Mouse (Mus musculus) forebrain, embryonic 16.5 days (tissue): ENCODE data around the gene Fis1. TPM values are rescaled to one million over a fixed set of nuclear protein-coding genes. Genes with fewer than 3 reads are reported as not detected.

Source experiments
- ATAC-seq: fragments of 200-750 bp; cut with Nextera tagmentation; 2 replicates; pipeline ENCODE4 v1.8.0; 2017; ENCODE audit warnings: mild to moderate bottlenecking, moderate library complexity
- H3K27ac ChIP-seq: fragments of 300-500 bp; sonication (generic); 2 replicates; pipeline ENCODE4 v1.5.1; 2014; ENCODE audit warnings: low read length, control low read depth
- H3K27me3 ChIP-seq: fragments of 300-500 bp; sonication (generic); replicated peaks from 2 replicates; pipeline ENCODE4 v1.6.1; 2014; ENCODE audit warnings: low read length; ENCODE audit not compliant: control insufficient read depth, insufficient read depth
- H3K36me3 ChIP-seq: fragments of 300-500 bp; sonication (generic); 2 replicates; pipeline ENCODE4 v1.6.1; 2014; ENCODE audit not compliant: control insufficient read depth, insufficient read depth
- H3K4me1 ChIP-seq: fragments of 300-500 bp; sonication (generic); replicated peaks from 2 replicates; pipeline ENCODE4 v1.6.1; 2014; ENCODE audit warnings: low read length; ENCODE audit not compliant: control insufficient read depth, insufficient read depth
- H3K4me2 ChIP-seq: fragments of 300-500 bp; sonication (generic); 2 replicates; pipeline ENCODE4 v1.6.1; 2014; ENCODE audit warnings: mild to moderate bottlenecking, low read length, control low read depth
- H3K4me3 ChIP-seq: fragments of 300-500 bp; sonication (generic); replicated peaks from 2 replicates; pipeline ENCODE4 v1.5.1; 2014; ENCODE audit warnings: mild to moderate bottlenecking, low read length, control low read depth
- H3K9ac ChIP-seq: fragments of 300-500 bp; sonication (generic); replicated peaks from 2 replicates; pipeline ENCODE4 v1.6.1; 2014; ENCODE audit warnings: low read depth, low read length, control low read depth
- H3K9me3 ChIP-seq: fragments of 300-500 bp; sonication (generic); 2 replicates; pipeline ENCODE4 v1.6.1; 2016; ENCODE audit warnings: low read length; ENCODE audit not compliant: control insufficient read depth
- WGBS: fragments of 180-500 bp; shearing (Covaris S2); extraction: QIAGEN DNeasy Blood & Tissue Kit; methylation state at CpG from one replicate; pipeline ENCODE4 v1.1.7; 2014; 5-methylcytosine and 5-hydroxymethylcytosine counted together
- polyA plus RNA-seq: library from polyadenylated mRNA; unstranded; fragments of >200 nt; fragmentation: Nextera tagmentation; extraction: Ambion mirVana; gene quantifications from 2 replicates; pipeline ENCODE4 v1.2.1, GENCODE M21; 2015

Fis1 gene
- polyA plus RNA-seq, 1 experiment from 2014 or later = 326 TPM

- WGBS = under 1% methylated on average over 10 of the region's 10 CpGs
- Histone ChIP-seq H3K36me3 (peaks cover 21% of the 10 kb centered on the region), H3K9me3 (no peaks in the 10 kb centered on the region), H3K4me2 (peak overlapping the region; percentile 78), H3K9ac (peak overlapping the region; percentile 80), H3K4me1 (peaks cover 13% of the 10 kb centered on the region), H3K4me3 (peak overlapping the region; percentile 66), H3K27me3 (no peaks in the 10 kb centered on the region), H3K27ac (peak overlapping the region; percentile 91)
- ATAC-seq = peak; percentile 57
Observed at GRCm38 (mm10) chr5:136962501-136962900, 9.4 kb downstream of the Fis1 start.

DNA sequence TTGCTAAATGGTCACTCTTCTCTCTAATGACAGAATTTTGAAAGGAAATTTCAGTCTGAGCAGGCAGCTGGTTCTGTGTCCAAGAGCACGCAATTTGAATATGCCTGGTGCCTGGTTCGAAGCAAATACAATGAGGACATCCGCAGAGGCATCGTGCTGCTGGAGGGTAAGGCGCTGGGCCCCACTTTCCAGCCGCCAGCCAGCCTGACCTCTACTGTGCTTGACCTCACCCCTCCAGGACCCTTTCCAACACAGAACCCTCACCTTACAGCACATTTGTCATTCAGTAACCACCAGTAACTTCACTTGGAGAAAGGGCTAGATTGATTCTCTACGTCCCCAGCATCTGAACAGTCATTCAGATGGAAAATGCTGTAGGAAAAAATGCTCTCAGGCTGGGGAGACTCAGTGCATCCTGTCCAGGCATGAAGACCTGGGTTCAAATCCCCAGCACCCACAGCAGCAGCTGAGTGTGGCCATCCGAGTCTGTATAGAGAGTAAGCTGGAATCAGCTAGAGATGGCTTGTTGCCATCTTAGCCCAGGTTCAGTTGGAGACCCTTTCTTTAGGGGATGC, 10.0 kb downstream of the Fis1 start:
- ATAC-seq = no peak
- peak overlapping the region; percentile 78 for H3K4me2 ChIP-seq

DNA sequence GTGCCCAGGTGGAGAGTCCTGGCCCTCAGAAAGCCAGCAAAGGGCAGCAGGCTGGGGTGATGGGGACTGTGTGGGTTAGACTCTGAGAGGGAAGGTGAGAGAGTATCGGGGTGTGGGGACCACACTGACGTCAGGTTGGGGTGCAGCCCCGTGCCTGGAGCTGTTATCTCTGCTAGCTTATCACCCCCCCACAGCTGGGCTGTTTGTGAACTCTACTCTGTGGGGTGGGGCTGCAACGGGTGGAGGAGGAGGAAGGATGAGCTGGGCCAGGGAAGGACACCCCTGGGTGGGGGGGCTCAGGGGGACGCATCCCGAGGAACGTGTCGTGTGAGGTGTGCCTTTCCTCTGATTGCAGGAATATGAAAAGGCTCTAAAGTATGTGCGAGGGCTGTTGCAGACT, 12.1 kb downstream of the Fis1 start:
- Histone ChIP-seq H3K4me2 (no peak overlapping the region), H3K36me3 (peaks cover 21% of the 10 kb centered on the region)
- WGBS = 95% methylated on average over 9 of the region's 9 CpGs

More for the DNA sequence above, 10.0 kb downstream of the Fis1 start:
- Histone ChIP-seq H3K9me3 (no peaks in the 10 kb centered on the region), H3K4me3 (peak overlapping the region; percentile 66), H3K27ac (peak overlapping the region; percentile 91; the same call in 1 of the 2 replicates), H3K36me3 (peaks cover 21% of the 10 kb centered on the region), H3K4me1 (peaks cover 13% of the 10 kb centered on the region), H3K27me3 (no peaks in the 10 kb centered on the region), H3K9ac (peak overlapping the region; percentile 80)
- WGBS = 66% methylated on average over 8 of the region's 8 CpGs

DNA sequence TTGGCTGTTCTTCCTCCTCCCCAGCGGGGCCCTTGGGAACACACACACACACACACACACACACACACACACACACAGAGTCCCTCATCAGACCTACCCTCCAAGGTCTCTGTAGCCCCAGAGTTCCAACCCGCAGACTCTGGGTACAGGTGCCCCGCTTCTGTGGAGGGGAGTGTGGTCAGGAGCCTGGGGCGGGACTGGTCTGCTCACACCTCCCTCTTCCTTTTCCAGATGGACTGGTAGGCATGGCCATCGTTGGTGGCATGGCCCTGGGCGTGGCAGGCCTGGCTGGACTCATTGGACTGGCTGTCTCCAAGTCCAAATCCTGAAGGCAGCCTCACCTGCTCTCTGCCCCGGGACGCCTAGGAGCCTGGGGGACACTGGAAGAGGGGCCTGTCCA, 12.6 kb downstream of the Fis1 start:
- no peaks in the 10 kb centered on the region for H3K27me3 ChIP-seq
- H3K36me3 ChIP-seq = peaks cover 21% of the 10 kb centered on the region
- no peak overlapping the region for H3K4me3 ChIP-seq
- no peak overlapping the region for H3K9ac ChIP-seq
- peaks cover 13% of the 10 kb centered on the region for H3K4me1 ChIP-seq
- WGBS = 93% methylated on average over 8 of the region's 8 CpGs
- H3K27ac ChIP-seq = no peak overlapping the region
- no peaks in the 10 kb centered on the region for H3K9me3 ChIP-seq
- no peak for ATAC-seq
- H3K4me2 ChIP-seq = no peak overlapping the region

More for the DNA sequence above, 12.1 kb downstream of the Fis1 start:
- Histone ChIP-seq H3K4me1 (peaks cover 13% of the 10 kb centered on the region), H3K9ac (no peak overlapping the region), H3K9me3 (no peaks in the 10 kb centered on the region), H3K27ac (no peak overlapping the region), H3K4me3 (no peak overlapping the region), H3K27me3 (no peaks in the 10 kb centered on the region)
- no peak for ATAC-seq

- H3K27me3 ChIP-seq = no peaks in the 10 kb centered on the region
- H3K9ac ChIP-seq = no peak within 1 kb of the TSS
- H3K4me2 ChIP-seq = no peak within 1 kb of the TSS
- H3K4me1 ChIP-seq = peaks cover 10% of the 10 kb centered on the region
- ATAC-seq = no peak
- no peaks in the 10 kb centered on the region for H3K9me3 ChIP-seq
- no peak within 1 kb of the TSS for H3K4me3 ChIP-seq
- no peak within 1 kb of the TSS for H3K27ac ChIP-seq
- peaks cover 21% of the 10 kb centered on the region for H3K36me3 ChIP-seq
- WGBS = 87% methylated on average over 6 of the region's 6 CpGs
Observed at GRCm38 (mm10) chr5:136966331-136966730, 13.3 kb downstream of the Fis1 start, which contains the start of gene Cldn15. TSS of gene Cldn15 (plus strand) at chr5:136966616.

DNA sequence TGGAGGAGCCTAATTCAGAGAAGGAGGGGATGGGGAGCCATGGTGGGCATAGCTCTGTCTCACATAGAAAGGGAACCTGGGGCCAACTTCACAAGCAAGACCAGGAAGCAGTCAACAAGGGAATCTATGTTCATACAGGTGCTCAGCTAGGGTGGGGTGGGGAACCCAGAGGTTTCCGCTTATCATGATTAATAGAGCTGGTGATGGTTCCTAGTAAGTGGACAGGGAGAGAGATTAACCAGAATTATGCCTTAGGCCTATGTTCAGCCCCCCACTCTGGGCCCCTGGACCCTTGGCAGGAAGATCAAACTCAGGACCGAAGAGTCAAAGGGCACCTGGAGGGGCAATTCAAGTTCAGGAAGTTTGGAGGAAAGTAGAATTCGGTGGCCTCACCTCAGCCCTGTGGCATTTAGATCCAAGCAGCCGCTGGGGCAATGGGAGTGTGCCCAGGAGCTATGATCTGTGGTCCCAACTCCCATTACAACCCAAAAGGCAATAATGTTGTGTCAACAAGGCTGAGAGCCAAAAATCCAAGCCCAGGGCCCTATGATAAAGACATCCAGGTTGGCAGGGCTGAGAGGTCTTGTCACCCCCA, 13.9 kb downstream of the Fis1 start:
- H3K27me3 ChIP-seq = no peaks in the 10 kb centered on the region
- no peak for ATAC-seq
- WGBS = 93% methylated on average over 4 of the region's 4 CpGs
- H3K4me3 ChIP-seq = no peak overlapping the region
- no peak overlapping the region for H3K4me2 ChIP-seq
- H3K9me3 ChIP-seq = no peaks in the 10 kb centered on the region
- H3K9ac ChIP-seq = no peak overlapping the region
- H3K4me1 ChIP-seq = peaks cover 8% of the 10 kb centered on the region
- H3K27ac ChIP-seq = no peak overlapping the region
- H3K36me3 ChIP-seq = peaks cover 21% of the 10 kb centered on the region

DNA sequence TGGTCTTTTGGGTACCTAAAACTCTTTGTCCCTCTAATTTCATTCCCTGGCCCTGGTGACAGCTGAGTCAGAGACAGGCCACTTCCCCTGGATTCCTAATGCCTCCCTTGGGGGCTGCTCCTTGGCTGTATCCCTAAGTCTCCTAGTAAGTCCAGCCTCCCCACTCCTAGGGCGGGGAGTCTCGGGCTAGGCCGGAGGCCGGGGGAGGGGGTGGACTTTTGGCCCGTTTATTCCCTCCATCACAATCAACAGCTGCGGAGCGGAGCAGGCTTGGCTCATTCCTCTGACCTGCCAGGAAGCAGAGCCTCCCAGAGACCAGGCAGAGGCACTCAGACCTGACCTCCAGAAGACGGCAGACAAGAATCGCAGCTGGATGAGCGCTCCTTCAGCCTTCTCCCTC, 14.5 kb downstream of the Fis1 start:
- ATAC-seq = no peak
- H3K36me3 ChIP-seq = peaks cover 21% of the 10 kb centered on the region
- no peaks in the 10 kb centered on the region for H3K27me3 ChIP-seq
- 83% methylated on average over 10 of the region's 10 CpGs for WGBS
- H3K27ac ChIP-seq = no peak overlapping the region
- no peaks in the 10 kb centered on the region for H3K9me3 ChIP-seq
- H3K9ac ChIP-seq = no peak overlapping the region
- no peak overlapping the region for H3K4me3 ChIP-seq
- H3K4me2 ChIP-seq = no peak overlapping the region
- peaks cover 8% of the 10 kb centered on the region for H3K4me1 ChIP-seq

DNA sequence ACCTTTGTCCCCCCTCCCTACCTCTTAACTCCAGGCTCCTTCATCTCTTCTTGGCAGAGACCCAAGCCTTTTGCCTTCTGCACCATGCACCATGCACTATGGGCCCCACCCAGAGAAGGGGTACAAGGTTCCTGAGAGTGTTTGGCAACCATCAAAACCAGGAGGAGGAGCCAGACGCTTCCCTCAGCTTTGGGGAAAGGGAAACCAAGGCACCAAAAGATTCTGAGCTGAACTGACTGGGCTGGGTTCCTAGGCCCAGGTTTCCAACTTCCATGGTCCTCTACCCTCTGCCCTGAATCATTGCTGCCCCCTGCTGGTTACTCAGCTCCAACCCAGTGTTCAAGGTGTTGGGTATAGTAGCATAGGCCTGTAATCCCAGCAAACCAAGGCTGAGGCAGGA, 17.6 kb downstream of the Fis1 start:
- Histone ChIP-seq H3K9ac (no peak overlapping the region), H3K4me3 (no peak overlapping the region), H3K27ac (no peak overlapping the region), H3K9me3 (no peaks in the 10 kb centered on the region), H3K4me2 (no peak overlapping the region), H3K36me3 (peaks cover 7% of the 10 kb centered on the region), H3K27me3 (no peaks in the 10 kb centered on the region), H3K4me1 (no peaks in the 10 kb centered on the region)
- no peak for ATAC-seq
- WGBS = 46% methylated on average over 1 of the region's 1 CpGs

GRCm38 (mm10) chr5:136973670-136974069, 20.6 kb downstream of the Fis1 start:
- Histone ChIP-seq H3K4me3 (no peak overlapping the region), H3K27me3 (no peaks in the 10 kb centered on the region), H3K4me1 (no peaks in the 10 kb centered on the region), H3K9me3 (no peaks in the 10 kb centered on the region), H3K27ac (no peak overlapping the region), H3K9ac (no peak overlapping the region), H3K4me2 (no peak overlapping the region), H3K36me3 (no peaks in the 10 kb centered on the region)
- WGBS = 84% methylated on average over 8 of the region's 8 CpGs
- no peak for ATAC-seq
